Mouse (Mus musculus) hindbrain, embryonic 13.5 days (tissue): ENCODE data around the gene Lrrc1. TPM values are rescaled to one million over a fixed set of nuclear protein-coding genes. Genes with fewer than 3 reads are reported as not detected.
A peak's percentile ranks its signal among the peaks of the same experiment; 100 is the strongest.

Experiments
- ATAC-seq: fragments of 200-750 bp; cut with Nextera tagmentation; 2 replicates; pipeline ENCODE4 v1.8.0; 2017; ENCODE audit warnings: moderate TSS enrichment; ENCODE audit not compliant: low FRiP score
- H3K27ac ChIP-seq: fragments of 300-500 bp; sonication (generic); 2 replicates; pipeline ENCODE4 v1.5.1; 2015; ENCODE audit warnings: inconsistent platforms, mild to moderate bottlenecking, moderate library complexity
- H3K27me3 ChIP-seq: fragments of 300-500 bp; sonication (generic); 2 replicates; pipeline ENCODE4 v1.6.1; 2015; ENCODE audit warnings: mild to moderate bottlenecking, inconsistent platforms
- H3K36me3 ChIP-seq: fragments of 300-500 bp; sonication (generic); 2 replicates; pipeline ENCODE4 v1.6.1; 2015; ENCODE audit warnings: mild to moderate bottlenecking, inconsistent platforms
- H3K4me1 ChIP-seq: fragments of 300-500 bp; sonication (generic); replicated peaks from 2 replicates; pipeline ENCODE4 v1.6.1; 2015; ENCODE audit warnings: inconsistent platforms
- H3K4me2 ChIP-seq: fragments of 300-500 bp; sonication (generic); 2 replicates; pipeline ENCODE4 v1.6.1; 2015; ENCODE audit warnings: inconsistent platforms, mild to moderate bottlenecking, moderate library complexity
- H3K4me3 ChIP-seq: fragments of 300-500 bp; sonication (generic); 2 replicates; pipeline ENCODE4 v1.5.1; 2015; ENCODE audit warnings: mild to moderate bottlenecking, inconsistent platforms
- H3K9ac ChIP-seq: fragments of 300-500 bp; sonication (generic); 2 replicates; pipeline ENCODE4 v1.6.1; 2015; ENCODE audit warnings: mild to moderate bottlenecking, inconsistent platforms
- H3K9me3 ChIP-seq: fragments of 300-500 bp; sonication (generic); 2 replicates; pipeline ENCODE4 v1.6.1; 2016; ENCODE audit warnings: inconsistent platforms
- WGBS: fragments of 180-500 bp; shearing (Covaris S2); methylation state at CpG from one replicate; pipeline ENCODE4 v1.1.7; 2015; 5-methylcytosine and 5-hydroxymethylcytosine counted together
- polyA plus RNA-seq: library from polyadenylated mRNA; unstranded; fragments of >200 nt; fragmentation: Nextera tagmentation; extraction: Ambion mirVana; gene quantifications from 2 replicates; pipeline ENCODE4 v1.2.1, GENCODE M21; 2015

The Lrrc1 gene
- polyA plus RNA-seq, 1 experiment from 2014 or later, result 5.6 TPM

DNA sequence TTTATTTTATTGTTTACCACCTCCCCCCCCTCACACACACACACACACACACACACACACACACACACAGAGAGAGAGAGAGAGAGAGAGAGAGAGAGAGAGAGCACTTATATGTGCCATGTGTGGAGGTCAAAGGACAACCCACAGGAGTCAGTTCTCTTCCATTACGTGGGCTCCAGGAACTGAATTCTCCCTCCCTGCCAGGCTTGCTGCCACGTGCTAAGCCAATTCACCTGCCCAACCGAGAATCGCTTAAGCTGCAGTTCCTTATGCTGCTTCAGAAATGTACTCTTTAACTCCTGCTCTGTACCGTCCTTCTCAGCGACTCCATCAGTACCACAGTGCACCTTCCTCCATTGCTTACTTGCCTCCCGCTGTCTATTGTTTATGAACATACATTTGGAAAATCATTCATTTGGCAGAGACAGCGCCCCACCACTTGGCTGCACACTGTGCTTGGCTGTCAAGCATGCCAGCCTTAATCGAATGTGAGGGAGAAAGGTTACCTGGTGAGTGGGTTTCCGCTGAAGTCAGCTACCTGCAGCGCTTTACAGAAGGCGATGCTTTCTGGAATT, 72.9 kb downstream of the Lrrc1 start:
- no peak for ATAC-seq
- no peak overlapping the region for H3K27ac ChIP-seq
- WGBS, result 76% methylated on average over 12 of the region's 12 CpGs

DNA sequence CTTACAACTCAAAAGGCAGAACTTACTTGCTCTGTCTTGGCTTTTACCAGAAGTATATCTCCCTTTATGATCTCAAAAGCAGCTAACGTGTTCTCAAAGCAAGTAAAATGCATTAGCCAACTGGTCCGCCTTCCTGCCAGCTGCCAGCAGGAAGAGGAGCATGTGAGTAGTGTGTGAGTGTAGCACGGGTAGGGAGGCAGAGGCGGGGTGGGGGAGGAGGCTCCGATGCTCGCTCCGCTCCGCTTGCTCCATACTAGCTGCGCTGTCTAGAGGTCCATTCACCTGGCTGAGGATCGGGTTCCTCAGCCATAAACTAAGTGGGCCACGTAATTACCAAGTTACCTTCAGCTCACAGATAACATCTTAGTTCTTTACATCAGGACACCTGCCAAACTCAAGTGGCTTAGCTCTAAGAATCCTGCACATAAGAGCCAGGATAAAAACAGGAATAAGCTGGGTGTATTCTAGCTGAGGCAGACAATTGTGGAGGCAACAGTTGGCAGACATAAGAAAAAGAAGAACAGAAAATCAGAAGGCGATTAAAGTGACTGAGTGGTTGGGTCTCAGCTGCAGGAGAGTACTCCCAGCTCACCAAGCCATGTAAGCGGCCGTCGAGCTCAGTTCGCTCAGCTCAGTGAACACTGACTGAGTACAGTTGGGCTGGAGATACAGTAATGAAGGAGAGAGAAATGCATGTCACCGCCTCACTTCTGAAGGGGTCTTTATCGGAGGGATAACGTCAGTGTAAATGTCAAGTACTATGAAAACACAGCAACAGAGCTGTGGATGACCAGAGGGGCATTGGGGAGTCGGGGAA, 74.7 kb downstream of the Lrrc1 start:
- Histone ChIP-seq H3K4me1 (peaks cover 25% of the 10 kb centered on the region), H3K27ac (no peak overlapping the region), H3K36me3 (0 out of 2 replicates have a peak, but pooled peaks cover 3% of the 10 kb centered on the region), H3K4me2 (no peak overlapping the region), H3K27me3 (no peaks in the 10 kb centered on the region), H3K9ac (no peak overlapping the region), H3K9me3 (no peaks in the 10 kb centered on the region), H3K4me3 (no peak overlapping the region)
- 65% methylated on average over 20 of the region's 20 CpGs for WGBS
- ATAC-seq, result peak; percentile 69; the same call in 1 of the 2 replicates

More for the DNA sequence above, 72.9 kb downstream of the Lrrc1 start:
- no peak overlapping the region for H3K4me2 ChIP-seq
- no peaks in the 10 kb centered on the region for H3K27me3 ChIP-seq
- peaks cover 25% of the 10 kb centered on the region for H3K4me1 ChIP-seq
- H3K9me3 ChIP-seq, result no peaks in the 10 kb centered on the region
- no peak overlapping the region for H3K4me3 ChIP-seq
- H3K36me3 ChIP-seq, result 0 out of 2 replicates have a peak, but pooled peaks cover 3% of the 10 kb centered on the region
- H3K9ac ChIP-seq, result no peak overlapping the region

DNA sequence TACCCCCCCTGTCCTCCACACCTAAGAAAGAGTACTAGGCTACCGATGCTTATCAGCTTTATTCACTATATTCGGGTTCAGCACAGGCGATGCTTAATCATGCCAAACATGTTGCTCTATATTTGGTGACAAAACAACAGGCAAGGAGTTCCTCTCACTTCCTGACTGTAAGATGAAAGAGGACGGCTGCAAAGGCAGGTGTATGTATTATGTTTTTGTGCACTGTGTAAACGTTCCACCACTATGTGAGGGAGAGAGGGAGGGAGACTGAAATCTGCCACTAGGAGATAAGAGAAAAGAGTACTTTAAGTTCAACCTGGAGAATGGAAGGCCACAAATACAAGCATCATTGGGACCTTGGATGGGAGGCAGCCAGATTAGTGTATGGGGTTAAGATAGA, 77.7 kb downstream of the Lrrc1 start:
- Histone ChIP-seq H3K4me2 (no peak overlapping the region), H3K36me3 (0 out of 2 replicates have a peak, but pooled peaks cover 3% of the 10 kb centered on the region), H3K9ac (no peak overlapping the region), H3K27ac (no peak overlapping the region), H3K4me1 (peaks cover 37% of the 10 kb centered on the region), H3K9me3 (no peaks in the 10 kb centered on the region), H3K27me3 (no peaks in the 10 kb centered on the region), H3K4me3 (no peak overlapping the region)
- WGBS, result 83% methylated on average over 5 of the region's 5 CpGs
- no peak for ATAC-seq

DNA sequence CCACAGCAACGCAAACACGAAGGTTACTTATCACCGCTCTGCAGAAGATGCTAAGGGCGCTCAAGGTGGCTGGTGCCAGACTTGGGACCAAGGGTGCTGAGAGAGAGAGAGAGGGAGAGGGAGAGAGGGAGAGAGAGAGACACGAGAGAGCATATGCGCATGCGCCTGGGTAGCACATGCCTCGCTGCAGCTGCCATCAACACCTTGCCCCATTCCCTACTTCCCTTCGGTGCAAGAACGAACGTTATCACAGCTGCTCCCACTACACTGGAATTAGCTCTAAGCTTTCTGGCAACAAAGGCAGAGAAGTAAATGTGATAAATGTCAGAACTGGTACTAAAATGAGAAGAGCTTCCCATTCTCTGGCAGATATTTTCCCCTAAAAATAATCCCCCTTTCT, 79.3 kb downstream of the Lrrc1 start:
- Histone ChIP-seq H3K27me3 (no peaks in the 10 kb centered on the region), H3K4me3 (no peak overlapping the region), H3K4me2 (no peak overlapping the region), H3K9me3 (no peaks in the 10 kb centered on the region), H3K27ac (no peak overlapping the region), H3K9ac (no peak overlapping the region), H3K4me1 (peaks cover 27% of the 10 kb centered on the region), H3K36me3 (0 out of 2 replicates have a peak, but pooled peaks cover 3% of the 10 kb centered on the region)
- WGBS, result 60% methylated on average over 11 of the region's 11 CpGs
- no peak for ATAC-seq

DNA sequence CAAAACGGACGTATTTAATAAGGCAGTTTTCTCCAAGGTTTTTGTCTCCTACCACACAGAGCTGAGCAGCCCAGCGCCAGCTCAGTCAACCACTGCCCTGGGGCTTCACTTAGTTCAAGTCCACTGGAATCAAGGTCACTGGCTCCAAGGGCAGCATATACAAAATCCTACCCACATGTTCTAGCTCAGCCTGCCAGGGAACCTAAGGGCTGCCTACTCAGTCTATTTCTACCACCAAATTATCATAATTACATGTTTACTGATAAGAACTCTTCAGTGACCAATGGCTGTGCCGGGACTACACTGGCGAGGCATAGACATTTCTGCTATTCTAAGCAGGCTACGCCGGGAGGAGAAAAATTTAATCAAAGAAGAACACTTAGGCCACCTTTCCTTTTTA, 80.8 kb downstream of the Lrrc1 start:
- no peak overlapping the region for H3K4me2 ChIP-seq
- H3K4me1 ChIP-seq, result peaks cover 18% of the 10 kb centered on the region
- no peaks in the 10 kb centered on the region for H3K9me3 ChIP-seq
- no peak overlapping the region for H3K4me3 ChIP-seq
- 0 out of 2 replicates have a peak, but pooled peaks have one; percentile 6 for ATAC-seq
- H3K9ac ChIP-seq, result no peak overlapping the region
- H3K27ac ChIP-seq, result no peak overlapping the region
- WGBS, result 79% methylated on average over 7 of the region's 7 CpGs
- 0 out of 2 replicates have a peak, but pooled peaks cover 3% of the 10 kb centered on the region for H3K36me3 ChIP-seq
- no peaks in the 10 kb centered on the region for H3K27me3 ChIP-seq

DNA sequence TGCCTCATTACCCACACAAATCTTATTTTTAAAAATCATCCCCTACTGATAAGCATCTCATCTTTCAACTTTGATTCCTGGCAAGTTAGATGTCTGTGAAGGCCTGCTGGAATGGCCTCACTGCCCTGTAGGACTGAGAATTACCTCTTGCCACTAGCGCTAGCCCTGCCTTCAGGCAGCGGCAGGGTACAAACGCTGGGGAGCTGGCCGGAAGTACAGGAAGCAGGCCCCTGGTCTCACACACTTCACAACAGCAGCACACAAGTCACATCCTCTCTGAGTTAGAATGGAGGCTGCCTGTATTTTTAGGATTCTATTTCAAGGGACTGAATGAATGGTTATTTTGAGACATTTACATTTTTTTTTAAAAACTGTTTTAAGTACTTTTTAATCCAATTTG, 81.5 kb downstream of the Lrrc1 start:
- Histone ChIP-seq H3K27me3 (no peaks in the 10 kb centered on the region), H3K4me1 (peaks cover 18% of the 10 kb centered on the region), H3K36me3 (0 out of 2 replicates have a peak, but pooled peaks cover 2% of the 10 kb centered on the region), H3K4me2 (no peak overlapping the region), H3K4me3 (no peak overlapping the region), H3K9me3 (no peaks in the 10 kb centered on the region), H3K27ac (no peak overlapping the region; the same call in 1 of the 2 replicates), H3K9ac (no peak overlapping the region)
- WGBS, result 72% methylated on average over 4 of the region's 4 CpGs
- ATAC-seq, result no peak

DNA sequence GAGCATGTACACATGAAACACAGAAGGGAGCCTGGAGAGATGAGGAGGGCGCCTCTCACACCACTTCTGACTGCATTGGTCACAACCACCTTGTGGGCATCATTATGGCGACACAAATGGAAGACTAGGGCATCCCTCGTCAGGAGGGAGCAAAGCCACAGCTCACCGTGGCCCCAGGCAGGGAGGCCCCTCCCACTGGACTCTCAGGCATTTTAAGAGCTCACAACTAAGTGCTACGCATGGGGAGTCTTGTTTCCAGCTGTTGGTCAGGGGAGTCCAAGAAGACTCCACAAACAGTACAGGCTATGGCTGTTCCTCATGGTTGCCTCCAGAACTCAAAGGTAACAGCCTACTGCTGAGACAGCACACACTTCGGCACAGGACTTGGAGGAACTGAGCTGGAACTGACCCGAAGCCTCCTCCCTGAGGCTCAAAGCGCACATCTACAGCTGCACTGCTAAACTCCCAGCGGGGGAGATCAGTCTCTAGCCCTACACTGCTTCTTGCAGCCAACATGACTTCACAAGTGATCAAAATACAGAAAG, 83.2 kb downstream of the Lrrc1 start:
- WGBS, result 80% methylated on average over 9 of the region's 9 CpGs
- H3K4me1 ChIP-seq, result peaks cover 18% of the 10 kb centered on the region
- no peaks in the 10 kb centered on the region for H3K27me3 ChIP-seq
- no peak for ATAC-seq
- no peak overlapping the region for H3K4me3 ChIP-seq
- no peak overlapping the region for H3K9ac ChIP-seq
- no peak overlapping the region for H3K4me2 ChIP-seq
- H3K9me3 ChIP-seq, result no peaks in the 10 kb centered on the region
- H3K36me3 ChIP-seq, result no peaks in the 10 kb centered on the region
- no peak overlapping the region for H3K27ac ChIP-seq

DNA sequence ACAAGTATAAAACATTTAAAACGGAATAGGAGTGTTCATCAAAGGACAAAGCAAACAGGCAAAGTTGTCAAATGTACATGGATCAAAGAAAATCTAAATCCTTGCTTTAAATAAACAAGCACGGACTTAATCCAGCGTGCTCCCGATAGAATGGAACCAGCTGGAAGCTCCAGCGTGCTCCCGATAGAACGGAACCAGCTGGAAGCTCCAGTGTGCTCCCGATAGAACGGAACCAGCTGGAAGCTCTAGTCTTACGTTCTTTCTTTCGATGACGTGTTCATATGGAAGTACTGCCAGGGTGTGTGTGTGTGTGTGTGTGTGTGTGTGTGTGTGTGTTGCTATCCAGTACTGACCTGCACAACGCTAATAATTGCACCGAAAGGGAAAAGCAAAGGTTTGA, 84.3 kb downstream of the Lrrc1 start:
- Histone ChIP-seq H3K4me2 (no peak overlapping the region), H3K9ac (no peak overlapping the region), H3K27me3 (no peaks in the 10 kb centered on the region), H3K27ac (no peak overlapping the region), H3K9me3 (no peaks in the 10 kb centered on the region), H3K36me3 (no peaks in the 10 kb centered on the region), H3K4me1 (peaks cover 18% of the 10 kb centered on the region), H3K4me3 (no peak overlapping the region)
- ATAC-seq, result no peak
- WGBS, result 89% methylated on average over 14 of the region's 14 CpGs

DNA sequence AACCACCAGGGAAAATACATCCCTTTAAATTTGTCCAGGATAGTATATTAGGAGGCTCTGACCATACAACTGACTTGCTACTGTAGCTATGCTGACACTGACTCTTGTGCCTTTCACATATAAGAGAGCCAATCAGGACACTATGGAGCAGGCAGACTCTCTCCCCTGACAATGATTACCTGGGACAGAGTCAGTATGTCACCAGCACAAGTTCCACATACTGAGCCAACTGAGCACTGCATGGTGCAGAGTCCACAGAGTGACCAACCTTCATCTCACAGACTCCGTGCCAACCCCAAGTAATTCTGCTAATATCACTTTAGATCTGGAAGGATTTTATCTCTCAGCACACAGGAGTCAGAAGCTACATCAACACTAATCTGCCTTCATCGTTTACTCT, 85.3 kb downstream of the Lrrc1 start:
- Histone ChIP-seq H3K27ac (no peak overlapping the region), H3K4me2 (no peak overlapping the region), H3K4me1 (peaks cover 13% of the 10 kb centered on the region), H3K27me3 (no peaks in the 10 kb centered on the region), H3K9me3 (no peaks in the 10 kb centered on the region), H3K36me3 (no peaks in the 10 kb centered on the region), H3K4me3 (no peak overlapping the region), H3K9ac (no peak overlapping the region)
- no peak for ATAC-seq
- 97% methylated on average over 2 of the region's 2 CpGs for WGBS

DNA sequence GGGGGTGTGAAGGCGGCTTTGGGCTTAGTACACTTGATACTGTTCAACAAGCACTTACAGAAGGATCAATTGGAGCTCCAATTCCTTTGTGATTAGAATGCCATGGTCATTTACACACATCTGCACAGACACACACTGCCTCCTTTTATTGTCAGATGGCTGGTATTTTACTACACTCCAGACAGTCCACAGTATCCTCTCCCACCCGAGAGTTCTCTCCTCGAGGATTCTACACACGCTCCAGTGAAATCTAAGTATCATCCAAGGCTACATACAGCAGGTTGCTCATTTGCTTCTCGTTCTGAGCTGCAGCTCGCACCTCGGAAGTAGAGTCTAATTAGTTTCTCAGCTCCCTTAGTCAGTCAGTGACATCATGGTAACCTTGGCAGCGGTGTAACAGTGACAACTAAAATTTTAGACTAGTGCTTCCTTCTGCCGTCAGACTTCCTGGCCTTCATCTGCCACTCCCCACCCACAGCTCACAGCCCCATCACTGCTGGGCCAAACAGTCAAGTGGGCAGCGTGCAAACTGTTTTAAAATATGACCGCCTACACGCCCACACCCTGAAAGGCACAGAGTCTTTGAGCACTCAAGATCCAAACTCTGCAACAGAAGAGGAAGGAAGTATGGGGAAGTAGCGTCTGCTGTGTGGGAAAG, 88.4 kb downstream of the Lrrc1 start:
- no peak overlapping the region for H3K4me3 ChIP-seq
- no peak overlapping the region for H3K27ac ChIP-seq
- H3K9me3 ChIP-seq, result no peaks in the 10 kb centered on the region
- no peak overlapping the region for H3K4me2 ChIP-seq
- H3K27me3 ChIP-seq, result no peaks in the 10 kb centered on the region
- H3K36me3 ChIP-seq, result peaks cover 3% of the 10 kb centered on the region; the same call in 1 of the 2 replicates
- H3K4me1 ChIP-seq, result peaks cover 6% of the 10 kb centered on the region; the same call in 1 of the 2 replicates
- no peak overlapping the region for H3K9ac ChIP-seq
- 68% methylated on average over 13 of the region's 13 CpGs for WGBS
- no peak for ATAC-seq

DNA sequence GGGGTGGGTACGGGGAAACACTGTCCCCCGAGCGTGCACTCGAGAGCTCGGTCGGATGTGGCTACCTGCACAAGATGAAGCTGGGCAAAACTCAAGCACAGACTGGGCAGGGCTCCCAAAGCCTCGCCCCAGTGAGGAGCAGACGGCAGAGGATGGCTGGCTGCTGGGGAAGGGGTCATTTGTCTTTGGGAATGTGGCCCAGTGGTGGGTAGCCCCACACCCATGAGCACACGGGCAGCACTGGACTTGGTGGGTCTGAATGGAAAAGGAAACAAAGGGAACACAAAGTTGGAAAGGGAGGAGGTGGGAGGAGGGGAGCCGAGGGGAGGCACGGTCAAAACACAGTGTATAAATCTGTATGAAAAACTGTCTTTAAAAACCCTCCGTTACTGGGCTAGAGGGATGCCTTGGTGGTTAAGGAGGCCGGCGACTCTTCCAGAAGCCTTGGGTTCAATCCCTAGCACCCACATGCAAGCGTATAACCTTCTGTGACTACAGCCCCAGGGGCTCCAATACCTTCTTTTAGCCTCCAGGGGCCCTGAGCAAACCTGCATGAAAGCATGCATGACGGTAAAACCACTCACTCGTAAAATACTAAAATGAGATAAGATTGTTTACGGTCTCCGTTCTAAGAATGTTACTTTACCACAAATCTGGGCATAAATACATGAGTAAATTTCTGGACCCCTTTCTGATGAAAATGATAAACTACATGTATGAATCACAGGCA, 89.1 kb downstream of the Lrrc1 start:
- Histone ChIP-seq H3K4me1 (peaks cover 6% of the 10 kb centered on the region; the same call in 1 of the 2 replicates), H3K9ac (no peak overlapping the region), H3K27ac (no peak overlapping the region), H3K4me3 (no peak overlapping the region), H3K27me3 (no peaks in the 10 kb centered on the region), H3K36me3 (peaks cover 3% of the 10 kb centered on the region; the same call in 1 of the 2 replicates), H3K4me2 (no peak overlapping the region), H3K9me3 (no peaks in the 10 kb centered on the region)
- 65% methylated on average over 19 of the region's 19 CpGs for WGBS
- ATAC-seq, result 0 out of 2 replicates have a peak, but pooled peaks have one; percentile 19
